Mouse (Mus musculus) liver, adult (tissue): ENCODE results near the gene Cyba.

Source experiments
- GATA4 ChIP-seq: IDR thresholded peaks from 2 replicates; pipeline ENCODE4 v1.6.1; 2014; ENCODE audit warnings: mild to moderate bottlenecking, low read length; ENCODE audit not compliant: insufficient replicate concordance

Cyba gene

GRCm38 (mm10) chr8:122419881-122420555 lies 12.7 kb downstream of the Cyba start:
- no peak for TF ChIP-seq GATA4

DNA sequence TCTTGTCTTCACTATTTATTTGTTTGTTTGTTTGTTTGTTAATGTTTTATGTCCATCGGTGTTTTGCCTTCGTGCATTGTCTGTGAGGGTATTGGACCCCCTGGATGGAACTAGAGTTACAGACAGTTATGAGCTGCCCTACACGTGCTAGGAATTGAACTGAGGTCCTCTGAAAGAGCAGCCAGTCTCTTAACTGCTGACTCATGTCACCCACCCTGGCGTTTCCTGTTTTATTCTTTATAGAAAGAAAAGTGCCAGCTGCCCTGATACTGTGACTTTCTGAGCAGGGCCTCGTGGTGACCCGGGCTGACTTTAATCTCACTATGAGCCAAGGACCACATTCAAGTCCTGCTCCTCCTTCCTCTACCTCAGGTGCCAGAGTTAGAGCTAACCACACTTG lies 17.2 kb downstream of the Cyba start:
- TF ChIP-seq GATA4 = no peak

DNA sequence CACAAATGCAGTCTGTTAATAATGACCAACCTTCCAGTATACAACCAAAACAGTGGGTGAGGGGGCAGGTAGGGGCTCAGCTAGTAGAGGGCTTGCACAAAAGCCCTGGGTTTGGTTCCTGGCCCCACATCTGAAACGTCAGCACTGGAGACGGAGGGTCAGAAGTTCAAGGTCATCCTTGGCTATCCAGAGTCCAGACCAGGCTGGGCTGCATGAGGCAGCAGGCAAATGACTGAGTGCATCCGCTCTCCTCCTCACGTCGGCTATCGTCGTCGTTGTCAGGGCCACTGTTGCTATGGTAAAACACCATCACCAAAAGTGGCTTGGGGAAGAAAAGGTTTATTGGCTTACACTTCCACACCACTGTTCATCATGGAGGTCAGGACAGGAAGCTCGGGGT lies 18.4 kb downstream of the Cyba start:
- no peak for TF ChIP-seq GATA4

DNA sequence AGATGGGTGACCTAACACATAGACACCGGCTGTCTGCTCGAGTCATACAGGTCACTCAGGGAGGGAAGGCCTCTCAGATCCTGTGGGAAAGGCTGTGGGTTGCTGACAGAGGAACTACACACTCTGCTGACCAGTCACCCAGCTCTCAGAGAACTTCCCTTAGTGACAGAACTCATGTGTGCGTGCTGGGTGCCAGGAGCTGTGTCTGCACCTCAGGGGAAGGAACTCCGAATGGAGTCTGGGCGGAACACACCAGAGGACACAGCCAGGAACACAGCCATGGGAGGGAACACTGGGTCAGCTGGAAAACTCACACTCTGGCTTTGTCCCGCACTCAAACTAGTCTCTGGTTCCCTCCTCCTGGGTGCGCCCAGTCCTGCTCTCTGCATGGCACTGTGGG lies 25.1 kb downstream of the Cyba start:
- no peak for TF ChIP-seq GATA4

DNA sequence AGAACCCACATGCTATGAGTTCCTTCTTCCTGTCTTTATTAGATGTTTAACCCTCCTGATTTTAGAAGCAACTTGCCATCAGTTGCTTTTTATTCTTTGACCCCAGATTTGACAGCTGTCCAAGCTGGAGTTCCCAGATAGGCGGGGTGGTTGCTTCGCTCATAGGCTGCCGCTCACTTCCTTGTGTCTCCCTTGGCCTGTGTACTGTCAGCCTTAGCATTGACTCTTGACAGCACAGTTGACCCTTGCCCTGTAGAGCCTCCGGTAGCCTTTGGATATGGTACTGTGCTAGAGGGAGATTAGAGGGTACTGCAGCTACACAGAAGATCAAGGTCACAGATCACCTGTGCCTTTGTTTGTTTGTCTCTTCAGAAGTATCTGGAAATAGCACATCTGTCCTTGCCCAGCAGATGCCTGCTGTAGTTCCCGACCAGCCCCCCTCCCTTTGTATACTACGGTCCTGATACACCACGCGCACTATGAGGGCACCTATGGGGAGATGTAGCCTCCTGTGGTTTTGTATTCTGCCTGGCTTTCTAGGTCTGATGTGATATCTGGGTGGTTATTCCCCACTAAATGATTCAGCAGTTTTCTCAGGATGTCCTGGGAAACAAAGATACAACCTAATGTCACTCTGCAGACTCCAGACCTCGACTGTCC lies 27.5 kb downstream of the Cyba start:
- no peak for TF ChIP-seq GATA4

- no peak for TF ChIP-seq GATA4
These were observed 34.5 kb downstream of the Cyba start for GRCm38 (mm10) chr8:122398186-122398585.

GRCm38 (mm10) chr8:122395291-122395690 lies 37.4 kb downstream of the Cyba start:
- no peak for TF ChIP-seq GATA4

- TF ChIP-seq GATA4 = no peak
These were observed 39.0 kb downstream of the Cyba start for GRCm38 (mm10) chr8:122393717-122394116.

GRCm38 (mm10) chr8:122390758-122391157 lies 42.0 kb downstream of the Cyba start:
- no peak for TF ChIP-seq GATA4

DNA sequence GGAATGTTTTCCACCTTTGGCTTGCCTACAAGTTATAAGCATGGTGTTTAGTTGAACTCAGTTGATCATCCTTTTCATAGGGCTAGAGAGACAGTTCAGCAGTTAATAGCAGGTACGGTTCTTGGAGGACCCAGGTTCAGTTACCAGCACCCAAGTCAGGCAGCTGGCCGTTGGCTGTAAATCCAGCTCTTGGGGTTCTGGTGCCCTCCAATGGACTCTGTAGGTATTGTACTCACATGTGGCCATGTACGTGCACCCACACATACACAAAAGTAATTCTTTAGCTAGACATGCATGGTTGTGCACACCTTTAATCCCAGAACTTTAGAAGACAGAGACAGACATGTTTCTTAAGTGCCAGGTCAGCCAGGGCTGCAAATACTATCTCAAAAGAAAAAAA lies 43.4 kb downstream of the Cyba start:
- TF ChIP-seq GATA4 = no peak

DNA sequence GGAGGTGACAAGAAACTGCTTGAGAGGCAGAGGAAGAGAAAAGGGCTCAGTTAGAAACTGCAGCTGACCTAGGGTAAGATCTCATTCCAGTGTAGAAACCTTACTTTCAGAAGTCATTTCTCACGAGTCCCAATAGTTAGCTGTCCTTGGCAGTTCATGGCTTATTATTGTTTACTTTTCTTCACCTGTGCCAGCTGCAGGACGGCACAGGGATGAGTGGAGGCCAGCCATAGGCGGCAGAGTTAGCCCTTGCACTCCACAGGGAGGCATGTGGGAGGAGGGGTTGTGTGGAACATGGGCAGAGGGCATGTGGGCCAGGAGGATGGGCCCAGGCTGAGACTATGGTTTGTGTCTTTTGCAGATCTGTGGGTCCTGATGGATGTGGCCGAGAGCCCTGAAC lies 49.7 kb downstream of the Cyba start:
- TF ChIP-seq GATA4 = no peak

DNA sequence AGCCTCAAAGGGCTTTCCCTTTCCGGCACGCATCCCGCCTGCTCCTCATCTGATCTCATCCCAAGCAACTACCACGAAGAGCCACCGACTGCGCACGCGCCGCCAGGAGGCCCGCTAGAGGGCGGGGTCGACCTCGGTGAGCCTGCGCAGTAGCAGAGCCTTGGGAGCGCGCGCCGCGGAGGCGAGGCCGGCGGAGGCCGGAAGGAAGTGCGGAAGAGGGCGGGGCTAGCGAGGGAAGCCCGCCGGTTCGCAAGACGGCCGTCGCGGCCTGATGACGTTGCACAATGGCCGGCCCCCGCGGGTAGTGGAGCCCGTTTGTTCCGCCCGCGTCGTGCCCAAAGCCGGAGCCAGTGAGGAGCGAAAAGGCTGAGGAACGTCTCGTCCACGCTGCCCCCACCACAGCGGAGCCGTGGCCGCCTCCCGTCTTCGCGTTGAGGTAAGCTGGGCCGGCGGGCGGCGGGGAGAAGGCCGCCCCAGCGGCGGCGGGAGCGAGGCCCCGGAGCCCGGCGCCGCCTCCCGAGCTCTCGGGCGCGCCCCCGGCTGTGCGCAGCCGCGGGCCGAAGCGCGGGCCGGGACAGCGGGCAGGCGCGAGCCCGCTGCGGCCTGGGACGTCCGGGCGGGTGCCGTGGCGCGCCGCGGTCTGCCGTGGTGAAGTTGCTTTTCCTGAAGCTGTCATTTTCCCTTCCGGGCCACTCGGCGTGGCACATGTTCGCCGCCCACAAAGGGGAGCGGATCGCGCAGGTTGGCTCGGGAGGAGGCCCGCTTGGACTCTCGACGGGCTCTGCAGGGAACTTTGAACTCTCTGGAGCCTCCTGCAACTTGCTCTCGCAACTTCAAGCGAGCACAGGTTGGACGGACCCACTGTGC lies 56.1 kb downstream of the Cyba start, which contains the start of gene Zc3h18:
TSS of gene Zc3h18 (plus strand) at position 245 of the 867 bp plus-strand sequence.
- peak; percentile 47; the same call in 1 of the 2 replicates for TF ChIP-seq GATA4

- TF ChIP-seq GATA4 = no peak
These were observed 56.9 kb downstream of the Cyba start for GRCm38 (mm10) chr8:122375751-122376364.

- no peak for TF ChIP-seq GATA4
These were observed 57.4 kb downstream of the Cyba start for GRCm38 (mm10) chr8:122375320-122375719.
